Mouse (Mus musculus): ENCODE results near the gene Tm2d1.

GRCm38 (mm10) chr4:98358034-98358809, 24.9 kb downstream of the Tm2d1 start:
- TF ChIP-seq EP300 (IDR thresholded peaks at IDR 0.05; ENCODE audit: insufficient read depth, low read depth, low read length) (no peak), POLR2A (IDR thresholded peaks at IDR 0.05; ENCODE audit: insufficient read depth, low read length) (no peak)

Measured in ES-Bruce4 (cell line).